Comparison of ENCODE assay signal across 11 mouse cellular contexts in the genomic region with DNA sequence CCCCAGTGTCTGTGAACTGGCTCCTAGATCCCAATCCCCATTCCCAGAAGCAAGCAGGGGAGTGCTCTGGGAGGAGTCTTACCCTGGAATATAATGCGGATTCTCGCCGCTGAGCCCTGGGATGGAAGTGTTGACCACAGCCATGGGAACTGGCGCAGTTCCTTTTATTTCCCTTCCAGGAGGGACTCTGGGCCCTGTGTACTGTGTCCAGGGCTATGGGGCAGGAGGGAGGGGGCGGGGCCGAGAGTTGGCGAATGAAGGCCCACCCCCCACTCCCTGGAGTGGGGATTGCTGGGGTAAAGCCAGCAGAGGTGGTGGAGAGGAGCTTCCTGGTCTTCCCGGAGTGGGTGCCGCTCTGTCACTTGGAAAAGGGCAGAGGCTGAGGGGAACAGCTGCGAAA. TPM values are rescaled to one million over a fixed set of nuclear protein-coding genes. Genes with fewer than 3 reads are reported as not detected.
DNase-seq lines count a peak whose midpoint lies in the region; ATAC-seq and TF ChIP-seq lines count a peak whose summit lies in the region.
"Had no signal": no experiment of that assay in that cellular context is flagged by ENCODE, and none has a peak within 500 bp of the region (broad histone marks: within the 10 kb centered on the region; RNA-seq: fewer than 3 reads in every experiment).

TSS of gene Fam166b (minus strand) at position 189 of the 400 bp plus-strand sequence.

- peak; percentile 21; the same call in 1 of the 2 replicates for ATAC-seq in kidney, postnatal 0 days (replicated peaks; ENCODE audit: low FRiP score, low read depth)
- ATAC-seq in forebrain, embryonic 16.5 days, result 0 out of 2 replicates have a peak, but pooled peaks have one; percentile 7
- peak; percentile 26 for ATAC-seq in neural tube, embryonic 14.5 days (ENCODE audit: low read depth)
- no peak for ATAC-seq in megakaryocyte progenitor cell, adult 5-6 weeks (replicated peaks; ENCODE audit: poor library complexity)

- peaks cover 19% of the 10 kb centered on the region for H3K36me3 ChIP-seq in kidney, postnatal 0 days (ENCODE audit: insufficient read depth, low read length)
- peaks cover 24% of the 10 kb centered on the region for H3K36me3 ChIP-seq in forebrain, embryonic 16.5 days (ENCODE audit: control insufficient read depth, insufficient read depth)
- peaks cover 15% of the 10 kb centered on the region for H3K36me3 ChIP-seq in limb, embryonic 10.5 days
- H3K36me3 ChIP-seq in neural tube, embryonic 14.5 days (ENCODE audit: control insufficient read depth, insufficient read depth, low read length), result peaks cover 28% of the 10 kb centered on the region

- intact Hi-C loops in left cerebral cortex, postnatal 14 days (cut with DNase I), result loop anchor here (5.0 kb wide), 1 partner anchor 387 kb away; no protein-coding TSS in a partner anchor

- no peaks in the 10 kb centered on the region for H3K9me3 ChIP-seq in kidney, postnatal 0 days (replicated peaks; ENCODE audit: low read length)
- no peaks in the 10 kb centered on the region for H3K9me3 ChIP-seq in forebrain, embryonic 16.5 days (ENCODE audit: control insufficient read depth, low read length)
- no peaks in the 10 kb centered on the region for H3K9me3 ChIP-seq in limb, embryonic 10.5 days (replicated peaks)
- H3K9me3 ChIP-seq in neural tube, embryonic 14.5 days (ENCODE audit: control insufficient read depth, low read length), result no peaks in the 10 kb centered on the region
- H3K9me3 ChIP-seq: liver, embryonic 15.5 days had no signal

- H3K4me1 ChIP-seq in kidney, postnatal 0 days (replicated peaks; ENCODE audit: insufficient read depth, low read length), result no peaks in the 10 kb centered on the region; the same call in 1 of the 2 replicates
- H3K4me1 ChIP-seq in forebrain, embryonic 16.5 days (replicated peaks; ENCODE audit: control insufficient read depth, insufficient read depth, low read length), result peaks cover 7% of the 10 kb centered on the region; the same call in 1 of the 2 replicates
- peaks cover 32% of the 10 kb centered on the region for H3K4me1 ChIP-seq in limb, embryonic 10.5 days
- H3K4me1 ChIP-seq in neural tube, embryonic 14.5 days (ENCODE audit: control insufficient read depth, insufficient read depth, low read length), result peaks cover 5% of the 10 kb centered on the region; the same call in 1 of the 2 replicates

- H3K27me3 ChIP-seq in kidney, postnatal 0 days (ENCODE audit: insufficient read depth, low read length), result no peaks in the 10 kb centered on the region
- peaks cover 11% of the 10 kb centered on the region; the same call in 1 of the 2 replicates for H3K27me3 ChIP-seq in forebrain, embryonic 16.5 days (replicated peaks; ENCODE audit: control insufficient read depth, insufficient read depth, low read length)
- peaks cover 73% of the 10 kb centered on the region for H3K27me3 ChIP-seq in limb, embryonic 10.5 days (ENCODE audit: low read depth, poor library complexity, severe bottlenecking)
- H3K27me3 ChIP-seq in neural tube, embryonic 14.5 days (ENCODE audit: control insufficient read depth, insufficient read depth, low read length), result no peaks in the 10 kb centered on the region

- peak; percentile 46 for DNase-seq in kidney, postnatal 0 days (ENCODE audit: low spot score)
- DNase-seq in kidney, adult 18-20 months, result no peak
- DNase-seq in limb, embryonic 10.5 days (ENCODE audit: low spot score), result no peak
- no peak for DNase-seq in cerebellum, adult 9-10 months
- DNase-seq in left cerebral cortex, postnatal 14 days (ENCODE audit: low spot score in 2 of 2), result no peak

- H3K9ac ChIP-seq in kidney, postnatal 0 days (ENCODE audit: low read depth, low read length), result peak within 1 kb of the TSS; percentile 1; the same call in 1 of the 2 replicates
- no peak within 1 kb of the TSS for H3K9ac ChIP-seq in forebrain, embryonic 16.5 days (replicated peaks; ENCODE audit: low read depth, low read length)
- no peak within 1 kb of the TSS; the same call in 1 of the 2 replicates for H3K9ac ChIP-seq in neural tube, embryonic 14.5 days (replicated peaks; ENCODE audit: low read depth, low read length)
- H3K9ac ChIP-seq: liver, embryonic 15.5 days had no signal

- H3K4me3 ChIP-seq in kidney, postnatal 0 days (replicated peaks; ENCODE audit: low read depth, low read length), result no peak within 1 kb of the TSS
- H3K4me3 ChIP-seq in forebrain, embryonic 16.5 days (replicated peaks; ENCODE audit: low read length), result no peak within 1 kb of the TSS
- peak within 1 kb of the TSS; percentile 23; the same call in 1 of the 2 replicates for H3K4me3 ChIP-seq in limb, embryonic 10.5 days
- H3K4me3 ChIP-seq in neural tube, embryonic 14.5 days (ENCODE audit: low read depth, low read length), result no peak within 1 kb of the TSS
- H3K4me3 ChIP-seq: liver, embryonic 15.5 days had no signal

- 13% methylated on average over 10 of the region's 10 CpGs for WGBS in kidney, postnatal 0 days
- WGBS in forebrain, embryonic 16.5 days, result 3% methylated on average over 10 of the region's 10 CpGs
- 6% methylated on average over 10 of the region's 10 CpGs for WGBS in limb, embryonic 10.5 days
- WGBS in neural tube, embryonic 14.5 days, result 4% methylated on average over 10 of the region's 10 CpGs

- no peak for TF ChIP-seq CTCF in kidney, postnatal 0 days (IDR thresholded peaks at IDR 0.05; ENCODE audit: low read depth)

- H3K4me2 ChIP-seq in kidney, postnatal 0 days (ENCODE audit: low read length), result peak within 1 kb of the TSS; percentile 32; the same call in 1 of the 2 replicates
- no peak within 1 kb of the TSS for H3K4me2 ChIP-seq in forebrain, embryonic 16.5 days (ENCODE audit: low read length)
- peak within 1 kb of the TSS; percentile 16; the same call in 1 of the 2 replicates for H3K4me2 ChIP-seq in neural tube, embryonic 14.5 days (ENCODE audit: low read depth, low read length)
- H3K4me2 ChIP-seq: liver, embryonic 15.5 days had no signal

- no peak within 1 kb of the TSS for H3K27ac ChIP-seq in kidney, postnatal 0 days
- H3K27ac ChIP-seq in forebrain, embryonic 16.5 days (ENCODE audit: low read length), result no peak within 1 kb of the TSS
- H3K27ac ChIP-seq in limb, embryonic 10.5 days, result no peak within 1 kb of the TSS
- no peak within 1 kb of the TSS for H3K27ac ChIP-seq in neural tube, embryonic 14.5 days (ENCODE audit: low read depth, low read length)
- H3K27ac ChIP-seq: liver, embryonic 15.5 days had no signal

RNA-seq across cellular contexts. Expression of gene Fam166b, which starts in this region (rescaled TPM):
- polyA plus RNA-seq in kidney, postnatal 0 days (2015; fragmentation: Nextera tagmentation; extraction: Ambion mirVana), result 0.33 and 0.59 TPM in 2 replicates
- polyA plus RNA-seq in forebrain, embryonic 16.5 days (2015; fragmentation: Nextera tagmentation; extraction: Ambion mirVana), result 0.47 and 0.68 TPM in 2 replicates
- polyA plus RNA-seq in limb, embryonic 10.5 days (2016; fragmentation: Nextera tagmentation; extraction: Ambion mirVana), result 0.18 TPM in 1 of 2 replicates, not detected in the other
- 1.2 and 1.4 TPM in 2 replicates for polyA plus RNA-seq in neural tube, embryonic 14.5 days (2014; fragmentation: Nextera tagmentation; extraction: Ambion mirVana)
- total RNA-seq in left cerebral cortex, postnatal 14 days (2021), result under 1 TPM; 0.33 to 0.74 TPM
- total RNA-seq in megakaryocyte progenitor cell, adult 5-6 weeks (2015), result not detected in 2 replicates
- not detected in 2 replicates for total RNA-seq in megakaryocyte progenitor cell, adult 5-6 weeks (2017)
- polyA plus RNA-seq: embryonic facial prominence, embryonic 11.5 days; liver, embryonic 15.5 days; spleen, adult 2 months had no signal

Comparison
In these comparisons a context has a peak if more than half of its experiments do, and no peak if none do; other contexts are left out.
1. Peak in DNase-seq, ATAC-seq, H3K9ac ChIP-seq and H3K4me2 ChIP-seq in kidney, postnatal 0 days; RNA of the gene not detected or under 1 TPM.
2. Peak in ATAC-seq in forebrain, embryonic 16.5 days; RNA of the gene not detected or under 1 TPM.